Mouse (Mus musculus) embryo, embryonic 11 days (tissue): ENCODE results near the gene Nudt15.

Experiments
- DNase-seq: peaks from one replicate; pipeline ENCODE4 v3.0.0-alpha.2; 2015

The Nudt15 gene

GRCm38 (mm10) chr14:73507702-73508376, 40.2 kb downstream of the Nudt15 start:
- no peak for DNase-seq

GRCm38 (mm10) chr14:73507200-73507599, 40.8 kb downstream of the Nudt15 start:
- DNase-seq, result no peak

- no peak for DNase-seq
Measured at GRCm38 (mm10) chr14:73506283-73506682, 41.8 kb downstream of the Nudt15 start.

GRCm38 (mm10) chr14:73503237-73503933, 44.7 kb downstream of the Nudt15 start:
- no peak for DNase-seq

- DNase-seq, result peak; percentile 43
Measured at GRCm38 (mm10) chr14:73502591-73503184, 45.4 kb downstream of the Nudt15 start.

- no peak for DNase-seq
Measured at GRCm38 (mm10) chr14:73501721-73502120, 46.3 kb downstream of the Nudt15 start.

GRCm38 (mm10) chr14:73501283-73501682, 46.8 kb downstream of the Nudt15 start:
- no peak for DNase-seq

GRCm38 (mm10) chr14:73495753-73496152, 52.3 kb downstream of the Nudt15 start:
- DNase-seq, result no peak

GRCm38 (mm10) chr14:73494122-73494521, 53.9 kb downstream of the Nudt15 start:
- no peak for DNase-seq

GRCm38 (mm10) chr14:73493356-73493755, 54.7 kb downstream of the Nudt15 start:
- DNase-seq, result no peak

- no peak for DNase-seq
Measured at GRCm38 (mm10) chr14:73486641-73487040, 61.4 kb downstream of the Nudt15 start.

- no peak for DNase-seq
Measured at GRCm38 (mm10) chr14:73484366-73485110, 63.5 kb downstream of the Nudt15 start.

- DNase-seq, result no peak
Measured at GRCm38 (mm10) chr14:73483516-73484229, 64.4 kb downstream of the Nudt15 start.

GRCm38 (mm10) chr14:73479771-73480170, 68.3 kb downstream of the Nudt15 start:
- DNase-seq, result no peak

- DNase-seq, result no peak
Measured at GRCm38 (mm10) chr14:73478321-73478720, 69.7 kb downstream of the Nudt15 start.

- no peak for DNase-seq
Measured at GRCm38 (mm10) chr14:73477077-73477476, 71.0 kb downstream of the Nudt15 start.

GRCm38 (mm10) chr14:73476361-73476934, 71.6 kb downstream of the Nudt15 start:
- peak; percentile 20 for DNase-seq

- no peak for DNase-seq
Measured at GRCm38 (mm10) chr14:73475506-73475905, 72.5 kb downstream of the Nudt15 start.

GRCm38 (mm10) chr14:73474636-73475093, 73.4 kb downstream of the Nudt15 start:
- DNase-seq, result peak; percentile 42

GRCm38 (mm10) chr14:73473670-73474460, 74.2 kb downstream of the Nudt15 start:
- DNase-seq, result no peak

GRCm38 (mm10) chr14:73472205-73472604, 75.8 kb downstream of the Nudt15 start:
- no peak for DNase-seq
